Mouse (Mus musculus) CH12.LX (cell line): Measurements from ENCODE around the gene Zbtb8os.
"Not testable (repeated sequence)": the region's sequence is repeated elsewhere in the genome, so short reads cannot be mapped to it uniquely, and the experiment has no call there.

Experiments
- CTCF ChIP-seq, 2 experiments: IDR thresholded peaks in 1 of 2; conservative IDR thresholded peaks in 1 of 2; 2 replicates each; pipeline ENCODE4 v1.5.1; 2011 to 2012; ENCODE audit warnings: low read depth in 2 of 2, low read length in 2 of 2, improper control_type of control experiment in 1 of 2, inconsistent platforms in 1 of 2, mild to moderate bottlenecking in 1 of 2, moderate library complexity in 1 of 2
- EP300 ChIP-seq: IDR thresholded peaks from 2 replicates; pipeline ENCODE4 v1.6.1; 2011; ENCODE audit warnings: low read length, improper control_type of control experiment
- POLR2AphosphoS2 ChIP-seq: IDR thresholded peaks from 2 replicates; pipeline ENCODE4 v1.6.1; 2011; ENCODE audit warnings: low read depth, low read length, improper control_type of control experiment

GRCm38 (mm10) chr4:129362238-129362637, 26.7 kb downstream of the Zbtb8os start:
- TF ChIP-seq POLR2AphosphoS2; CTCF (conservative IDR thresholded peaks at IDR 0.05 in 1 of 2, IDR thresholded peaks at IDR 0.05 in 1 of 2; ENCODE audit: low read depth in 2 of 2, low read length in 2 of 2); EP300: not testable (repeated sequence)
